Mouse (Mus musculus) cerebellum, postnatal 14 days (tissue): ENCODE data around the gene C5ar1.
"Not testable (repeated sequence)": the region's sequence is repeated elsewhere in the genome, so short reads cannot be mapped to it uniquely, and the experiment has no call there.

Experiments used
- DNase-seq, 2 experiments: peaks; one replicate each; pipeline ENCODE4 v3.0.0; 2021; ENCODE audit warnings: mixed read lengths in 2 of 2

C5ar1 gene

GRCm38 (mm10) chr7:16274922-16275890 is 15.9 kb upstream of the C5ar1 start:
- no peak for DNase-seq

GRCm38 (mm10) chr7:16273766-16274140 is 14.4 kb upstream of the C5ar1 start:
- DNase-seq = peak in 1 of 2 experiments; percentile 74

- peak; percentile 89 to 92 for DNase-seq
Measured at GRCm38 (mm10) chr7:16273081-16273765, 13.9 kb upstream of the C5ar1 start, which contains the start of gene Inafm1. Inafm1 (minus strand) TSS chr7:16273617.

GRCm38 (mm10) chr7:16272681-16273080 is 13.3 kb upstream of the C5ar1 start:
- DNase-seq = peak; percentile 81

GRCm38 (mm10) chr7:16271139-16271538 is 11.8 kb upstream of the C5ar1 start:
- no peak for DNase-seq

GRCm38 (mm10) chr7:16266593-16266992 is 7.3 kb upstream of the C5ar1 start:
- not testable (repeated sequence) for DNase-seq

GRCm38 (mm10) chr7:16265856-16266255 is 6.5 kb upstream of the C5ar1 start:
- no peak for DNase-seq

GRCm38 (mm10) chr7:16263843-16264242 is 4.5 kb upstream of the C5ar1 start:
- no peak for DNase-seq

- DNase-seq = peak; percentile 85 to 92
Measured at GRCm38 (mm10) chr7:16263015-16263787, 3.9 kb upstream of the C5ar1 start.

- DNase-seq = no peak
Measured at GRCm38 (mm10) chr7:16261097-16261496, 1.8 kb upstream of the C5ar1 start.

- DNase-seq = no peak
Measured at GRCm38 (mm10) chr7:16257830-16258229, 1.5 kb downstream of the C5ar1 start.

GRCm38 (mm10) chr7:16255963-16256362 is 3.4 kb downstream of the C5ar1 start:
- not testable (repeated sequence) for DNase-seq

- no peak for DNase-seq
Measured at GRCm38 (mm10) chr7:16254195-16254594, 5.1 kb downstream of the C5ar1 start.

GRCm38 (mm10) chr7:16250687-16251086 is 8.7 kb downstream of the C5ar1 start:
- no peak for DNase-seq

- DNase-seq = no peak
Measured at GRCm38 (mm10) chr7:16245958-16246357, 13.4 kb downstream of the C5ar1 start.

GRCm38 (mm10) chr7:16244067-16244466 is 15.3 kb downstream of the C5ar1 start, which contains the start of gene C5ar2:
C5ar2 (minus strand) TSS chr7:16244154.
- no peak for DNase-seq

- DNase-seq = no peak
Measured at GRCm38 (mm10) chr7:16242198-16242597, 17.1 kb downstream of the C5ar1 start.

- DNase-seq = no peak
Measured at GRCm38 (mm10) chr7:16241787-16242186, 17.6 kb downstream of the C5ar1 start.

GRCm38 (mm10) chr7:16240978-16241303 is 18.4 kb downstream of the C5ar1 start:
- DNase-seq = no peak

- no peak for DNase-seq
Measured at GRCm38 (mm10) chr7:16240281-16240977, 18.9 kb downstream of the C5ar1 start.

GRCm38 (mm10) chr7:16239554-16239997 is 19.8 kb downstream of the C5ar1 start:
- DNase-seq = peak; percentile 34 to 43

GRCm38 (mm10) chr7:16229869-16230268 is 29.5 kb downstream of the C5ar1 start:
- DNase-seq = no peak
